In genomic region chr5:53359887-53360286, GRCm38 (mm10) we compare ENCODE assay signal across 23 mouse cellular contexts.
A peak's percentile ranks its signal among the peaks of the same experiment; 100 is the strongest.
DNase-seq lines count a peak whose midpoint lies in the region; ATAC-seq and TF ChIP-seq lines count a peak whose summit lies in the region.
"Had no signal": no experiment of that assay in that cellular context is flagged by ENCODE, and none has a peak within 500 bp of the region (broad histone marks: within the 10 kb centered on the region; RNA-seq: fewer than 3 reads in every experiment).

No protein-coding gene starts in this region.

- ATAC-seq in kidney, embryonic 16.5 days (ENCODE audit: low FRiP score, low TSS enrichment), result no peak
- 0 out of 2 replicates have a peak, but pooled peaks have one; percentile 24 for ATAC-seq in intestine, embryonic 15.5 days
- ATAC-seq in intestine, postnatal 0 days, result peak; percentile 62
- ATAC-seq in monocyte, adult 5-6 weeks (replicated peaks; ENCODE audit: insufficient number of reproducible peaks, low FRiP score, low TSS enrichment, poor library complexity, severe bottlenecking), result no peak
- ATAC-seq: CD4-positive, CD25-positive, alpha-beta regulatory T cell, adult 4 months; forebrain, embryonic 13.5 days; forebrain, embryonic 15.5 days; forebrain, postnatal 0 days had no signal

- no peaks in the 10 kb centered on the region for H3K4me1 ChIP-seq in kidney, embryonic 16.5 days (ENCODE audit: insufficient read depth, low read length)
- 0 out of 2 replicates have a peak, but pooled peaks cover 6% of the 10 kb centered on the region for H3K4me1 ChIP-seq in intestine, embryonic 15.5 days (replicated peaks)
- no peaks in the 10 kb centered on the region for H3K4me1 ChIP-seq in intestine, postnatal 0 days (replicated peaks; ENCODE audit: control insufficient read depth, insufficient read depth, low read length)
- H3K4me1 ChIP-seq: forebrain, embryonic 13.5 days had no signal

- H3K9me3 ChIP-seq in kidney, embryonic 16.5 days (ENCODE audit: low read length), result no peaks in the 10 kb centered on the region
- H3K9me3 ChIP-seq in intestine, embryonic 15.5 days, result no peaks in the 10 kb centered on the region
- H3K9me3 ChIP-seq in intestine, postnatal 0 days (ENCODE audit: control insufficient read depth), result no peaks in the 10 kb centered on the region
- H3K9me3 ChIP-seq: embryonic facial prominence, embryonic 10.5 days; embryonic facial prominence, embryonic 12.5 days; forebrain, embryonic 13.5 days; forebrain, embryonic 15.5 days had no signal

- no peak overlapping the region for H3K9ac ChIP-seq in kidney, embryonic 16.5 days (replicated peaks; ENCODE audit: low read length)
- no peak overlapping the region for H3K9ac ChIP-seq in intestine, embryonic 15.5 days
- no peak overlapping the region for H3K9ac ChIP-seq in intestine, postnatal 0 days (ENCODE audit: low read depth, low read length)
- H3K9ac ChIP-seq: embryonic facial prominence, embryonic 12.5 days; forebrain, embryonic 13.5 days; forebrain, embryonic 15.5 days; forebrain, postnatal 0 days had no signal

- WGBS in kidney, embryonic 16.5 days, result 76% methylated on average over 12 of the region's 12 CpGs
- 81% methylated on average over 12 of the region's 12 CpGs for WGBS in intestine, embryonic 15.5 days
- 71% methylated on average over 12 of the region's 12 CpGs for WGBS in intestine, postnatal 0 days

- no peak overlapping the region for H3K4me2 ChIP-seq in kidney, embryonic 16.5 days (replicated peaks; ENCODE audit: low read depth, low read length)
- no peak overlapping the region for H3K4me2 ChIP-seq in intestine, embryonic 15.5 days (replicated peaks)
- H3K4me2 ChIP-seq in intestine, postnatal 0 days (replicated peaks; ENCODE audit: low read depth), result no peak overlapping the region
- H3K4me2 ChIP-seq: embryonic facial prominence, embryonic 12.5 days; forebrain, embryonic 13.5 days; forebrain, embryonic 15.5 days had no signal

- H3K4me3 ChIP-seq in kidney, embryonic 16.5 days (ENCODE audit: low read length), result no peak overlapping the region
- no peak overlapping the region for H3K4me3 ChIP-seq in intestine, embryonic 15.5 days (replicated peaks)
- H3K4me3 ChIP-seq in intestine, postnatal 0 days (ENCODE audit: low read depth, low read length), result no peak overlapping the region
- H3K4me3 ChIP-seq: embryonic facial prominence, embryonic 10.5 days; embryonic facial prominence, embryonic 12.5 days; forebrain, embryonic 13.5 days; forebrain, embryonic 15.5 days had no signal

- peak; percentile 9 for DNase-seq in kidney, adult 18-20 months
- peak; percentile 80 for DNase-seq in yolk sac, embryonic 10.5 days (ENCODE audit: low spot score)
- DNase-seq in B cell, adult 2 months, result no peak
- no peak for DNase-seq in adrenal gland, postnatal 14 days
- DNase-seq: adrenal gland, adult 2 months; adrenal gland, postnatal 10 days; adrenal gland, postnatal 36 days; cerebellum, adult 11-12 months; cerebellum, adult 2 months; cerebellum, adult 9-10 months; cerebellum, postnatal 10 days; cerebellum, postnatal 25 days; forebrain, postnatal 0 days had no signal

- H3K27ac ChIP-seq in kidney, embryonic 16.5 days (ENCODE audit: low read length), result no peak overlapping the region
- no peak overlapping the region for H3K27ac ChIP-seq in intestine, embryonic 15.5 days
- H3K27ac ChIP-seq in intestine, postnatal 0 days (ENCODE audit: low read depth, low read length), result no peak overlapping the region
- H3K27ac ChIP-seq: embryonic facial prominence, embryonic 10.5 days; embryonic facial prominence, embryonic 12.5 days; forebrain, embryonic 13.5 days; forebrain, embryonic 15.5 days had no signal

- no peak for TF ChIP-seq CTCF in intestine, postnatal 0 days (IDR thresholded peaks at IDR 0.05; ENCODE audit: low read depth)

- H3K27me3 ChIP-seq in kidney, embryonic 16.5 days (ENCODE audit: insufficient read depth, low read length), result no peaks in the 10 kb centered on the region
- no peaks in the 10 kb centered on the region for H3K27me3 ChIP-seq in intestine, embryonic 15.5 days (replicated peaks)
- H3K27me3 ChIP-seq in intestine, postnatal 0 days (replicated peaks; ENCODE audit: control insufficient read depth, insufficient read depth, low read length), result no peaks in the 10 kb centered on the region
- H3K27me3 ChIP-seq: CH12.LX; embryonic facial prominence, embryonic 12.5 days; forebrain, embryonic 13.5 days; forebrain, embryonic 15.5 days had no signal

- no peaks in the 10 kb centered on the region for H3K36me3 ChIP-seq in kidney, embryonic 16.5 days (ENCODE audit: insufficient read depth, low read length)
- no peaks in the 10 kb centered on the region for H3K36me3 ChIP-seq in intestine, embryonic 15.5 days
- no peaks in the 10 kb centered on the region for H3K36me3 ChIP-seq in intestine, postnatal 0 days (ENCODE audit: control insufficient read depth, insufficient read depth)
- H3K36me3 ChIP-seq: embryonic facial prominence, embryonic 10.5 days; embryonic facial prominence, embryonic 12.5 days; forebrain, embryonic 15.5 days had no signal

Comparison
In these comparisons a context has a peak if more than half of its experiments do, and no peak if none do; other contexts are left out.
1. DNase-seq: peak in kidney, adult 18-20 months (single experiment) and yolk sac, embryonic 10.5 days (single experiment); none in B cell, adult 2 months (0 of 2) and adrenal gland, postnatal 14 days (single experiment).
2. ATAC-seq: peak in intestine, embryonic 15.5 days (single experiment) and intestine, postnatal 0 days (single experiment); none in kidney, embryonic 16.5 days (single experiment) and monocyte, adult 5-6 weeks (single experiment).